Mouse (Mus musculus) cortical plate, adult 2 months (tissue): ENCODE measurements at regions not wholly inside any gene's neighbourhood (a gene's known extent, or its start where the extent isn't known, plus 50 kb on each side); places are given as distances from the start of the nearest gene placed in this dataset.
"Not testable (repeated sequence)": the region's sequence is repeated elsewhere in the genome, so short reads cannot be mapped to it uniquely, and the experiment has no call there.

Experiments
- H3K27ac ChIP-seq: fragments of 200-500 bp; 2 replicates; pipeline ENCODE4 v1.5.1; 2012; ENCODE audit warnings: low read length, control low read depth, inconsistent platforms; ENCODE audit not compliant: insufficient read depth
- H3K4me1 ChIP-seq: fragments of 200-500 bp; 2 replicates; pipeline ENCODE4 v1.6.1; 2011; ENCODE audit warnings: low read length; ENCODE audit not compliant: control insufficient read depth, insufficient read depth
- H3K4me3 ChIP-seq: fragments of 200-500 bp; 2 replicates; pipeline ENCODE4 v1.5.1; 2011; ENCODE audit warnings: mild to moderate bottlenecking, low read length, control low read depth; ENCODE audit not compliant: insufficient read depth
- CTCF ChIP-seq: fragments of 200-500 bp; IDR thresholded peaks from 2 replicates; pipeline ENCODE4 v1.5.1; 2011; ENCODE audit warnings: mild to moderate bottlenecking, control low read depth, low read length; ENCODE audit not compliant: insufficient read depth; ENCODE audit errors: extremely low read depth
- POLR2A ChIP-seq: fragments of 200-500 bp; IDR thresholded peaks from 2 replicates; pipeline ENCODE4 v1.6.1; 2011; ENCODE audit warnings: mild to moderate bottlenecking, low read length, control low read depth; ENCODE audit not compliant: insufficient read depth; ENCODE audit errors: extremely low read depth

DNA sequence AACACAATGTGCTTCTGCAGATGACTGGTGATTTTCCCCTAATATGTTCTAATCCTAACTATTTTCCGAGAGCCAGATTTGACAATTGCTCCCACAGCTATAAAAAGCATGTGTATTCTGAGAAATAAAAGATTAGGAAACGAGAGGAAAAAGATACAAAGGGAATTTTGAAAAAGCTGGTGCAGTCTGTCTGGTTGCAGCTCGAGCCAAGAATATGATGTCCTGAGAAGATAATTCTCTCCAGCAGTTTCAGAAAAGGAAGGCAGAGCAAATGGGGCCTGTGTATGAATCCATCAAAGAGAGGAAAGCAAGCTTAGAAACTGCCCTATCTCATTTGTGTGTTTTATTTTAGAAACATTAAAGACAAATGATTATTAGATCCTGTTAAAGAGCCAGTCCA is 102.9 kb upstream of the Tbl1x start:
- TF ChIP-seq CTCF (no peak), POLR2A (no peak)
- Histone ChIP-seq H3K4me1 (no peaks in the 10 kb centered on the region; the same call in 1 of the 2 replicates), H3K4me3 (no peak overlapping the region), H3K27ac (no peak overlapping the region)

DNA sequence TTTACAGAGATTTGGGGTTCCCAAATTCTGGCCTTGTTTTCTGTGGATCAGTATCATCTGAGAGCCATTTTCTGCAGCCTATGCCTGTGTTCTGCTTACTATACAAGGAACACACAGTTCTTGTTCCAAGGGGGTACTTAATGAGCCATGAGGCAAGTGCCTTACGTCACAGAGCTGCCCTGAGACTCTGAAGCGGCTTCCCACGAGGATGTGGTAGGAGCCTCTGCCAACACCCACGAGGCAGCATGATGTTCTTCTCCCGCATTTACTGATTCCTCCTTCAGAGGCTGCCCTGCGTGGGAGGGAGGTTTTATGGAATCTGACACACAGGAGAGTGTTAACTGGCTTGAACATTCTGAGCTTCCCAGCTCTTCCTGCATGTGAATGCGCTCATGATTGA is 101.4 kb upstream of the Tbl1x start:
- H3K27ac ChIP-seq: no peak overlapping the region
- TF ChIP-seq CTCF (no peak), POLR2A (no peak)
- no peak overlapping the region for H3K4me3 ChIP-seq
- no peaks in the 10 kb centered on the region; the same call in 1 of the 2 replicates for H3K4me1 ChIP-seq

DNA sequence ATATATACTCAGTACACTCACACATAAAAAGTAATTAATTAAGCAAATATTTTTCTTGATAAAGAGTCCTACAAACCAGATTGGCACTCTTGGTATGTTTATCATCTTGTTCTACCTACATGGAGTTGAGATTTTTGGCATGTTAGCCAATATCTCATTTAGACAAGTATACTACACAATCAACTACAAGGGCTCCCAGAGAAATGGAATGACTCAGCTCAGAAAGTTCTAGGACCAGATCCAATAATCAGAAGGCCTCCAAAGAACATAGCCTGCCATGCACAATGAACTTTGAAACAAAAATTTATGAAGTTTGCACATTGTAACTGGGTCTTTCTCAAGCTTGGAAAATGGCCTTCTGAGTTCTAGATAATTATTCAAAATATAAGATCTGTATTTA is 100.0 kb upstream of the Tbl1x start:
- Histone ChIP-seq H3K27ac (no peak overlapping the region), H3K4me3 (no peak overlapping the region), H3K4me1 (no peaks in the 10 kb centered on the region; the same call in 1 of the 2 replicates)
- no peak for TF ChIP-seq POLR2A
- TF ChIP-seq CTCF: no peak

DNA sequence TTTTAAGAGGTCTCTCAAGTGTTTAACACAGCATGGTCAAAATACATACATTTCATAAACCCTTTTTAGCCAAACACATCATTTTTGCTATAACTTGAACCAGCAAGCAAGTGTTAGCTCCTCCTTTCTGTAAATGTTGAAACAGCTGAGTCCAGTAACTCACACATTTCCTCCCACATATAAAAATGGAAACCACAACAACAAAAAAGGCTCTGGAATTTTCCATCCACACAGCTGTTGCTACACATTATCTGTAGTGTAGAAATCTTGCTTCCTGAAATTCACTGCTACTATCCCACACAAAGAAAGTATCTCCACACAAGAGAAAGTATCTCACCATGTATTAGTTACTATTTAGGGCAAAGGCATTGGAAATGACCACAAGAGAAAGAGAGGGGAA is 96.7 kb upstream of the Tbl1x start:
- no peak overlapping the region for H3K4me3 ChIP-seq
- no peak overlapping the region for H3K27ac ChIP-seq
- TF ChIP-seq POLR2A: no peak
- TF ChIP-seq CTCF: no peak
- H3K4me1 ChIP-seq: no peaks in the 10 kb centered on the region; the same call in 1 of the 2 replicates

DNA sequence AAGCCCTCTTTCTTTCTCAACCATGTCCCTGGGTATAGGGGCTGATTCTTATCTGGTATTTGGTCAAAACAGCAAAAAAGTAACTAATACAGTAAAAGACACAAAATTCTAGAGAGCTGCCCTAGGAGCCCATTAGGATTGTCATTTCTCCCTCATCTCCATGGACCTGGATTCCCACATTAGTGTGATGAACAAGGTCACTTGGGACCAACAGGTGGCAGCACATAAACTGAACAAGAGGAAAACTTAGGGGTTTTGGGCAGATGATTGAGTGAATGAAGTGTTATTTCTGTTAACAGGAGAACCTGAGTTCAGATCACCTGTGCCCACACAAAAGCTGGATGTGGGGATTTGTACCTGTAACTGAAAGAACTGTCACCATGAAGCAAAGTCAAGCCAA is 93.0 kb upstream of the Tbl1x start:
- TF ChIP-seq CTCF (0 out of 2 replicates have a peak, but pooled peaks have one; percentile 4), POLR2A (no peak)
- Histone ChIP-seq H3K4me1 (no peaks in the 10 kb centered on the region), H3K4me3 (no peak overlapping the region), H3K27ac (no peak overlapping the region)

- H3K27ac ChIP-seq: no peak overlapping the region
- no peak overlapping the region for H3K4me3 ChIP-seq
- TF ChIP-seq POLR2A (no peak), CTCF (no peak)
- no peaks in the 10 kb centered on the region for H3K4me1 ChIP-seq
Observed at GRCm38 (mm10) chrX:77422206-77422605, 88.6 kb upstream of the Tbl1x start.

DNA sequence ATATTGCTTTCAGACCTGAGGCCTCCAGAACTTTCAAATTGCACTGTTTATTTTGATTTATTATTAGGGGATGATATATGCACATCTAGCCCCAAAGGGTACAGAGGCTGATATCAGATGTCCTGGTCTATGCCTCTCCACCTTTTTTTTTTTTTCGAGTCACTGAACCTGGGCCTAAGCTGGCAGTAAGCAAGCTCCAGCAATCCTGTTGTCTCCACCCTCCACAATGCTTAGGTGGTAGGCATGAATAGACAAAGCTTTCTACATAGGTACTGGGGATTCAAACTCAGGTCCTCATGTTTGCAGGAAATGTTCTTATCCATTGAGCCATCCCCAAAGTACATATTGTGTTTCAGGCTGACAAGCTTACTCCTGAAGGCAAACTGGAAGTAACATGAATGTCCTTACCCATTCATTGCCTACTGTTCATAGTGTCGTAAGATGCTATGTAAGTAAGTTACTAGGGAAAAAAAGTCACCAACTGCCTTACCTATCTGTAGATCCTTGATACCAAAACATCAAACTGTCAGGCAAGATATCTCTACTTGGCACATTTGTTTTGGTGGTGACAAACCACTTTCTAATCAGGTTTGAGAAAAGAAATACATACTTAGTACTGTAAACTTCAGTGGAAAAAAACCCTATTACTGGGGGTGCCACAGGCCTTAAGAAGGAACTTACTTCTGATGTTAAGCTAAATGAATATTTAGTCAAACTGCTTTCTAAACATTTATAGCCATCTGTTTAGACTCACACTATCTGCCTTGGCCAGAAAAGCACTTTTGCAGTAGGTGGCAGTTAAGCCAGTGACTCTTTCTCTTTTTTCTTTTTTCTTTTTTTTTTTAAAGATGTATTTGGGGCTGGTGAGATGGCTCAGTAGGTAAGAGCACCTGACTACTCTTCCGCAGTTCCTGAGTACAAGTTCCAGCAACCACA is 85.8 kb upstream of the Tbl1x start:
- no peaks in the 10 kb centered on the region for H3K4me1 ChIP-seq
- H3K27ac ChIP-seq: no peak overlapping the region
- TF ChIP-seq POLR2A (no peak), CTCF (no peak)
- no peak overlapping the region for H3K4me3 ChIP-seq

GRCm38 (mm10) chrX:77425728-77426102 is 85.1 kb upstream of the Tbl1x start:
- H3K4me1 ChIP-seq, H3K27ac ChIP-seq, H3K4me3 ChIP-seq: not testable (repeated sequence)

GRCm38 (mm10) chrX:77426836-77427235 is 84.0 kb upstream of the Tbl1x start:
- H3K4me1 ChIP-seq, H3K27ac ChIP-seq, H3K4me3 ChIP-seq: not testable (repeated sequence)

- peak overlapping the region; percentile 71 for H3K27ac ChIP-seq
- no peak overlapping the region for H3K4me3 ChIP-seq
- peaks cover 2% of the 10 kb centered on the region; the same call in 1 of the 2 replicates for H3K4me1 ChIP-seq
- TF ChIP-seq CTCF (no peak), POLR2A (no peak)
Observed at GRCm38 (mm10) chrX:77432001-77432565, 78.7 kb upstream of the Tbl1x start.
